Mouse (Mus musculus) adrenal gland, postnatal 36 days (tissue): ENCODE results near the gene Bcor. TPM values are rescaled to one million over a fixed set of nuclear protein-coding genes. Genes with fewer than 3 reads are reported as not detected.

Experiments used
- DNase-seq, 2 experiments: peaks; one replicate each; pipeline ENCODE4 v3.0.0; 2021; ENCODE audit warnings: mixed read lengths in 1 of 2
- total RNA-seq, 2 experiments: library from RNA; stranded (reverse); gene quantifications; 2 replicates each; pipeline ENCODE4 v1.2.3; 2021

Bcor gene
- total RNA-seq, 2 experiments from 2014 or later: 14.5 to 16.0 TPM

- no peak for DNase-seq
Observed at GRCm38 (mm10) chrX:12126408-12127105, 33.6 kb downstream of the Bcor start.

DNA sequence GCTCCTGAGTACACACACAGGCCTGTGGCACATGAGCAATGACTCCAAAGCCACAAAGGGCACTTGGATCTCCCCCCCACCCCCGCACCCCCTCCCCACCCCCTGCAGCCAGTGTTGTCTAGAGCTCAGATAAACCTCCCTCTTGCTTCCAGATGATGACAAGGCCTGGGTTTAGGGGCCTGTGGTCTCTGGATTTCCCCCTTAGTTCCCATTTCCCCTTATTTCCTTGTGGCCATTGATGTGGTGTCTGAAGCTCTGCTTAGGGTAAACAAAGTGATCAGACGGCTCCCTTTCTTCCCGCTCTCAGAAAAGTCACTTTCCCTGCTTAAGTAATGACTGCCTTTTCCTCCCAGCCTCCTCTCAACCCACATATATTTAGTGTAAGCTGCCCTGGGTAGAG lies 35.6 kb downstream of the Bcor start:
- DNase-seq: no peak

GRCm38 (mm10) chrX:12123687-12124087 lies 36.5 kb downstream of the Bcor start:
- DNase-seq: no peak

DNA sequence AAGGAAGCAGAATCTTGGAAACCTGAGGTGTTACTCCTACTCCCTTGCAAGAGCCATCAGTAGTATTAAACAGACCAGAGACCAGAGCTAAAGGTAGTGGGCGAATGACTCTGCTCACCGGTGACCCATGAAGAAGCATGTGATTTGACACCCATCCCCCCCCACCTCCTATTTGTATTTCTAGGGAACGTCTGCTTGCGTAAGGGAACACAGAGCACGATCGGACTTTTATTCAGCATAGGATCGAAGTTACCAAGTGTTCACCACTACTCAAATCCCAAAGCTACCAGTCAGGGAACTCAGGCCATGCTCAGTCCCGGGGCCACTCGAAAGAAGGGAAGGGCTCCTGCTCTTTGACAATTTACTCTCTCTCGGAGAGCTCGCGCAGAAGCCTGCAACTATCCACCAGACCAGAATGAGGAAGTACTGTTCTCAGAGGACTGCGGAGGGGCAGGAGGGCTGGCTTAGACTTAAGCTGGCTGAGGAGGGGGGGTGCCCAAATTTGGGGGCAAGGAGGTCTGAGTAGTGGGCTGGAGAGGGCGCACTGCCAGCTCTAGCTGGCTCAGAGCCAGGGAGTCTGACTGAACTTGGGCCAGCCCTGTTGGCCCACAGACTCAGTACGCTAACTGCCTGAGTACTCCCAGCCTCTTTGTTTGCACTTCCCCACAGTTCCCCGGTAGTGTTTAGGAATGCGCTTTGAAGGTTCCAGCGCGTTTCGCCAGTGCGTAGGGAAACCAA lies 37.4 kb downstream of the Bcor start:
- DNase-seq: peak in 1 of 2 experiments; percentile 19

DNA sequence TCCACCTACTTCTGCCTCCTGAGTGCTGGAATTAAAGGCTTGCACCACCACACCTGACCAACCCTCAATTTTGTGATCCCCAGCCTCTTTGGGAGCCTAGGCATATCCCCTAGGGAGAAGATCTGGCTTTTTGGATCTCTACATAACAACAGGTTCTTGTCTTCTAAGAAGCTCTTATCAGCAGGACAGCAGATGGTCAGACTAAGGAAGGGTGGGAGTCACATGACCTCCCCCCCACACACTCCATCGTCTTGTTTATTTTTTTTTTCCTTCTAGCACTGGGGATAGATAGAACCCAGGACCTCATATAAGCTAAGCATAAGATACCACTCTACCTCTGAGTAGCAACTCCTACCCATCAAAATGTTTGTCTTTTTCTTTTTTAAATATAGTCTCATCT lies 40.7 kb downstream of the Bcor start:
- no peak for DNase-seq

DNA sequence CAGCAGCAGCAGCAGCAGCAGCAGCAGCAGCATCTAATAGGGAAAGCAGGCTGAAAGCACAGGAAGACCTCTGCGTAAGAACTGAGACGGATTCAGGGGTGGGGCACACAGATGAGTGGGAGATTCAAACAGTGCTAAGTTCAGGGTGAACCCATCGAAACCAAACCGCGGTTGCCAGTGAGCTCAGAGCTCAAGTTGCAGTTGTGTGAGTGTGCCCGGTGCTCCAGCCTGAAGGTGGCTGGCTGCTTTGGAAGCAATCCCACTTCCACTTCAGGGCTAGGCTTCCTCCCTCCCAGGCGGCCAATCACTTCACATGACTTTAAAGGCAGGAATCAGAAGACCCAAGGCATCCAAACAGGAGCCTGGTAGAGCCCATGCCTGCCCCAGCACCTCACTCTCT lies 44.0 kb downstream of the Bcor start:
- no peak for DNase-seq

- DNase-seq: no peak
Observed at GRCm38 (mm10) chrX:12112166-12112565, 48.0 kb downstream of the Bcor start.

DNA sequence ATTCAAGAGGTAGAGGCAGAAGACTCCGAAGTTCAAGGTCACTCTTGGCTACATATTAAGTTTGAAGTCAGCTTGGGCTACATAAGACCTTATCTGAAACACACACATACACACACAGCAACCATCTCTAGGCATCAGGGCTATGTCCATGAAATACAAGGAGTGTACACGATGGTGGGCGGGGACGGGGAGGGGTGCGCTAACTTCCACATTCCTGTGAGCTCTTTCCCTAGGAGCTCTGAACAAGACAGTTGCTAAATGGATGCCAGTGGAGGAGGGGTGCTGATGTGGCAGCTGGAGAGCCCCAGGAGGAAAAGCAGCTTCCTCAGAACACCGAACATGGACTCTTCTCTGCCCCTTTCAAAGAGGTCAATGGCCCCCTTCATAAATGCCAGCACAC lies 49.6 kb downstream of the Bcor start:
- DNase-seq: no peak

DNA sequence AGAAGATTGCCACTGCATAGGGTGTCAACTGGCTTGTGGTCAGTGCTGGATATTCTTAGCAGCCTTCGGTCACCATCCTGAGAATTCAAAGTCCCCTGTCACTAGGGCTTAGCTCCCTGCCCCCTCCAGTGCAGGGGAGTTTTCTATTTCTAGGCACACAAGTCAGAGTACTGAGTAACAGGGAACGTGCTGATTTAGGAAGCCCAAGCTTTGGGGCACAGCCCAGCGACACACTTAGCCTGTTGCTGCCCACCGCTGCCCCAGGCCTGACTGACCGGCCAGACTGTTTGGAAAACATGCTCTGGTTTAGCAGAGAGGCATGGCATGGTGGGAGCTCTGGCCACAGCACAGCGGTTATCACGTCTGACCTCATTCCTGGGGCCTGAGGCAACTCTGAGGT lies 54.8 kb downstream of the Bcor start:
- DNase-seq: no peak

GRCm38 (mm10) chrX:12096783-12097526 lies 63.2 kb downstream of the Bcor start:
- no peak for DNase-seq

GRCm38 (mm10) chrX:12093371-12093770 lies 66.8 kb downstream of the Bcor start:
- DNase-seq: no peak

GRCm38 (mm10) chrX:12091431-12092061 lies 68.6 kb downstream of the Bcor start:
- peak; percentile 64 to 68 for DNase-seq

- peak; percentile 88 to 90 for DNase-seq
Observed at GRCm38 (mm10) chrX:12090871-12091404, 69.2 kb downstream of the Bcor start.

DNA sequence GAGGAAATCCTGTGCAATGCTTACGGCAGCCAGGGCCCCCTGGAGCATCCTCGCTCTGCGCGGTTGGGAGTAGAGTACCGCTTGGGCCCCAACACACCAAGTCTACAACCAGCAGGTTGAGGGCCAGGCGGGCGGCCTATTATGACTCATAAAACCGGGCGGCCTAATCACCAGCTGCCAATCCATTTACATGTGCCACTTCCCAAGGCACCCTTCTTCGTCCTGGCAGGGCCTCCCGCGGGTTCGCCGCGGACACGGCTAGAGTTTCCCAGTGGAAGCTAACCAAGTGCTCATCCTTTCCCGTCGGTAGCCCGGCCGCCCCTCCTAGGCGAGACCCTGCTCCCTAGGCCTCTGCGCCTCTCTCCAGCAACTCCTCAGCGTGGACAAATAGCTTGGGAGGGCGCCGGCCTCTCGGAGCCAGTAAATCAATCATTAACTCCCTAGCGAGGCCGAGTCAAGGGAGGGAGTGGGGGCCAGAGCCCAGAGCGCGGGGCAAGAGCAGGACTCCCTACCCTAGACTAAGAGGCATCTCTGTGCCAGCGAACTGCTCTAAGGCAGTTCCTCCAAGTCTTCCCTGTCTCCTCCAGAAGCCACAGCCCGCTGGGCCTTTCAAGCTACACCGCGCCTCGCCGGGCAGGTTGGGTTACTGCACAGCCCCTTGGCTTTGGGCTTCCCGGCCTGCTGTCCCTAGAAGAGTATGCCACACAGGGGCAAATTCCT lies 69.8 kb downstream of the Bcor start:
- peak; percentile 40 to 63 for DNase-seq

GRCm38 (mm10) chrX:12089353-12090081 lies 70.6 kb downstream of the Bcor start:
- DNase-seq: peak; percentile 87 to 88

GRCm38 (mm10) chrX:12089027-12089340 lies 71.2 kb downstream of the Bcor start:
- DNase-seq: no peak

DNA sequence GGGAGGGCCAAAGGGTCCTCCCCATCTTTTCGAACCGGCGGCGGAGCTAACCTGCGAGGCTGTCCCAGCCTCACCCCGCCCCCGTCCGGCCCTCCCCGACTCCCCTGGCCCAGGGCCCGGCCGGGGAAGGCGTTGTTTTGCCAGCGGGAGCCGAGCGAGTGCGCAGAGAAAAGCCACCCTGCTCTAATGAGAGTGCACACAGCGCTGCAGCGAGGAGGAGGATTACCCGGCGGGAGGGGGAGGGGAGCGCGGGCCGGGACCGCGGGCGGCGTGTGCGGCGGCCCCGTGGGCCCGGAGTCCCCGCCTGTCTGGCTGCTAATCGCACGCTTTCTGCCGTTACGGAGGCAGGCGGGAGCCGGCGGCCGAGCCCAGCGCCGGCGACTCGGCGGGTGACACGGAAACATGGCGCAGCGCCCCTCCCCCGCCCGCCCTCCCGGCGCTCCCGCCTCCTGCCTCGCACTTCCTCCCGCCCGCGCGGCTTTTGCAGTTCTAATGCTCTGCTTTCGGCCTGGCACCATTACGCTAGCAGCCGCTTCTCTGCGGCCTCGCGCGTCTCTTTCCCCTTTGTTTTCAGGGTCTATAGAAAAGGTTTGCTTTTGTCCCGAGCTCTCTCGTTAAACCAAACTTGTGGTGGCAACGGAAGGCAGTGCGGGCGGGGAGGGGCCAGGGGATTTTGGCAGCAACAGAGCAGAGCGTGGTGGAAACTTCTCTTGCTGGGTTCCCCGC lies 71.7 kb downstream of the Bcor start:
- peak; percentile 82 to 88 for DNase-seq

GRCm38 (mm10) chrX:12087511-12088300 lies 72.4 kb downstream of the Bcor start:
- DNase-seq: peak; percentile 71 to 77
